Mouse (Mus musculus) stomach, postnatal 0 days (tissue): Measurements from ENCODE around the gene Ispd. TPM values are rescaled to one million over a fixed set of nuclear protein-coding genes. Genes with fewer than 3 reads are reported as not detected.

Experiments
- ATAC-seq: fragments of 200-750 bp; cut with Nextera tagmentation; 2 replicates; pipeline ENCODE4 v1.8.0; 2017; ENCODE audit not compliant: low FRiP score, low TSS enrichment
- DNase-seq: peaks from one replicate; pipeline ENCODE4 v3.0.0-alpha.2; 2016; ENCODE audit warnings: low spot score
- H3K27ac ChIP-seq: fragments of 300-500 bp; sonication (generic); replicated peaks from 2 replicates; pipeline ENCODE4 v1.5.1; 2014; ENCODE audit warnings: mild to moderate bottlenecking, control low read depth
- H3K27me3 ChIP-seq: fragments of 300-500 bp; sonication (generic); 2 replicates; pipeline ENCODE4 v1.6.1; 2014; ENCODE audit warnings: low read length; ENCODE audit not compliant: control insufficient read depth, insufficient read depth
- H3K36me3 ChIP-seq: fragments of 300-500 bp; sonication (generic); 2 replicates; pipeline ENCODE4 v1.6.1; 2014; ENCODE audit warnings: low read length, mixed read lengths; ENCODE audit not compliant: control insufficient read depth, insufficient read depth
- H3K4me1 ChIP-seq: fragments of 300-500 bp; sonication (generic); replicated peaks from 2 replicates; pipeline ENCODE4 v1.6.1; 2014; ENCODE audit warnings: antibody characterized with exemption; ENCODE audit not compliant: control insufficient read depth, insufficient read depth
- H3K4me2 ChIP-seq: fragments of 300-500 bp; sonication (generic); replicated peaks from 2 replicates; pipeline ENCODE4 v1.6.1; 2014; ENCODE audit warnings: low read depth, mild to moderate bottlenecking, control low read depth, moderate library complexity
- H3K4me3 ChIP-seq: fragments of 300-500 bp; sonication (generic); 2 replicates; pipeline ENCODE4 v1.5.1; 2014; ENCODE audit warnings: low read depth, low read length, control low read depth
- H3K9ac ChIP-seq: fragments of 300-500 bp; sonication (generic); 2 replicates; pipeline ENCODE4 v1.6.1; 2014; ENCODE audit warnings: mild to moderate bottlenecking, low read length, control low read depth, mixed read lengths
- H3K9me3 ChIP-seq: fragments of 300-500 bp; sonication (generic); 2 replicates; pipeline ENCODE4 v1.6.1; 2016; ENCODE audit warnings: low read length; ENCODE audit not compliant: control insufficient read depth
- CTCF ChIP-seq: IDR thresholded peaks from 2 replicates; pipeline ENCODE4 v1.5.1; 2016; ENCODE audit warnings: antibody characterized with exemption, low read depth, mild to moderate bottlenecking, moderate library complexity
- EP300 ChIP-seq: optimal IDR thresholded peaks from 2 replicates; pipeline ENCODE3; 2016; ENCODE audit warnings: antibody characterized with exemption
- WGBS: fragments of 180-500 bp; shearing (Covaris S2); extraction: QIAGEN DNeasy Blood & Tissue Kit; methylation state at CpG from one replicate; pipeline ENCODE4 v1.1.7; 2014; 5-methylcytosine and 5-hydroxymethylcytosine counted together
- polyA plus RNA-seq: library from polyadenylated mRNA; unstranded; fragments of >200 nt; fragmentation: Nextera tagmentation; extraction: Ambion mirVana; gene quantifications from 2 replicates; pipeline ENCODE4 v1.2.1, GENCODE M21; 2015

The Ispd gene
- polyA plus RNA-seq, 1 experiment from 2014 or later: 4.1 TPM

DNA sequence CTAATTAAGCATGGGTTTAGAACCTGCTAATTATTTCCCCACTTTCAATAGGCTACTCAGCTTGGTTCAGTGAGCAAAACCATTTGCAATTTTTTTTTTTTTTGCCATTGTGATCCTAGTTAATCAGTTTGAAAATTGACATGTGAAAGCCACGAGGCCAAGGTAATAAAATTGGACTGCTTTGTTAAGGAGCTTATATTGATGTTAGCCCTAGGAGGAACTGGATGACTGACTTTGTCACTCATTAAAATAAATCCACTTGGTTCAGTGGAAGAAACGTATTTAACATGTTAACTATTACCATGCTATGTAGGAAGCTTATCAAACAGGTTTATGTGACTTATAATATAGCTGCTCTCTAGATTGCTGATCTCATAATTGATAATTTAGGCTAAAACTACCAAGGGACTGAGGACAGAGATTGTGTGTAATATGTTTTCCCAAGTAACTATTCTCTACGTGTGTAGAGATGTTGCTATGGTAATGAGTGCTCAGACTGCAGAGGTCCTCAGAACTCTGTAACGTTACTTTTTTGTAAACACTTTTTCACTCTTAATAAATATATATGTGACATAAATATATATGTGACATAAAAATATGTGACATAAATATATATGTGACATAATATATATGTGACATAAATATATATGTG, 150.3 kb downstream of the Ispd start:
- TF ChIP-seq CTCF (no peak), EP300 (no peak)
- 67% methylated on average over 4 of the region's 4 CpGs for WGBS
- H3K27me3 ChIP-seq: no peaks in the 10 kb centered on the region
- no peak overlapping the region for H3K4me3 ChIP-seq
- no peak overlapping the region for H3K4me2 ChIP-seq
- H3K9ac ChIP-seq: no peak overlapping the region
- H3K9me3 ChIP-seq: no peaks in the 10 kb centered on the region
- DNase-seq (no peak), ATAC-seq (no peak)
- H3K4me1 ChIP-seq: no peaks in the 10 kb centered on the region
- no peaks in the 10 kb centered on the region for H3K36me3 ChIP-seq
- H3K27ac ChIP-seq: no peak overlapping the region

DNA sequence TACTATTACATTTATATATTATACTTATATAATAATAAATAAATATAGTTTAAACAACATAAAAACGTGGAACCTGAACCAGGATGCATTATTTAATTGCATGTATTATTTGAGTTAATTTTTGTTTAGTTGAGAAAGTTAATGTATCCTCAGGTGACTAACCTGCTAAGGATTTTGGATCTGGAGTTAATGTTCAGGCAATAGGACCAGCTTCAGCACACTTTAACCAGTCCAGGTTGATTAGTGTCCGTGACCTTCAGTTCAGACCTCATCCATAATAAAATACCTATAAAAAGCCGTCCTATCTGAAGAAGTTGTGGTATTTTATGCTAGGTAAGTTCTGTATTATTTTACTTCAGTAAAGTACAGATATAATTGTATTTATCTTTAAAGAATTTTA, 151.3 kb downstream of the Ispd start:
- no peak overlapping the region for H3K27ac ChIP-seq
- H3K9me3 ChIP-seq: no peaks in the 10 kb centered on the region
- H3K4me2 ChIP-seq: no peak overlapping the region
- H3K4me1 ChIP-seq: no peaks in the 10 kb centered on the region
- no peak for TF ChIP-seq CTCF
- TF ChIP-seq EP300: no peak
- 81% methylated on average over 3 of the region's 3 CpGs for WGBS
- no peak overlapping the region for H3K9ac ChIP-seq
- H3K36me3 ChIP-seq: no peaks in the 10 kb centered on the region
- no peak overlapping the region for H3K4me3 ChIP-seq
- DNase-seq: no peak
- H3K27me3 ChIP-seq: no peaks in the 10 kb centered on the region
- no peak for ATAC-seq

DNA sequence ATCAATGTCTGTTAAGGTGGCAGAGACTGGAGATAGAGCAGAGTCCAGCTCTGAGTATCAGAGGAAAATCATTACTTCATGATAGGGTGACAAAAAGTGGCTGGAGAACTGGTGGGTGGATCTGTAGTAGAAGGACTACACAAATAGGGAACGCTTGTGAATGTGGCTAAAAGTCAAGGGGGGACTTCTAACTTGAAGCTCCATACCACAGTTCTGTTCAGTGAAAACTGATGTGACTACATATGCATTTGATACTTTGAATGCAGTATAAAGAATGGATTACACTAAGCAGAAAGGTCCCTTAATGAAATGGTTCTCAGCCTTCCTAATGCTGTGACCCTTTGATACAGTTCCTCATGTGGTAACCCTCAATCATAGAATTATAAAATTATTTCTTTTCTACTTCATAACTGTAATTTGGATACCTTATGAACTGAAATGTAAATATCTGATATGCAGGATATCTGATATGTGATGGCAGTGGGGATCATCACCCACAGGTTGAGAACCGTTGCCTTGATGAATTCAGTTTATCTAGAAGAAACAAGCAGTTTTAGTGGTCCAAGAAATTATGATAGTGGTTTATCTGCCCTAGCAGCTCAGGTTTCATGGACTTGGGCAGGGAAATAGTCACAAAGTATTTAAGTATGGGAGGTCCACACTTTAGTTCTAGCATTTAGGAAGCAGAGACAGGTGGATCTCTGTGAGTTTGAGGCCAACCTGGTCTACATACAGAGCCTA, 152.1 kb downstream of the Ispd start:
- no peak overlapping the region for H3K27ac ChIP-seq
- DNase-seq: no peak
- ATAC-seq: no peak
- no peaks in the 10 kb centered on the region for H3K4me1 ChIP-seq
- no peak overlapping the region for H3K4me2 ChIP-seq
- no peak overlapping the region for H3K4me3 ChIP-seq
- H3K27me3 ChIP-seq: no peaks in the 10 kb centered on the region
- H3K36me3 ChIP-seq: no peaks in the 10 kb centered on the region
- H3K9me3 ChIP-seq: no peaks in the 10 kb centered on the region
- 85% methylated on average over 2 of the region's 2 CpGs for WGBS
- TF ChIP-seq EP300 (no peak), CTCF (no peak)
- H3K9ac ChIP-seq: no peak overlapping the region

DNA sequence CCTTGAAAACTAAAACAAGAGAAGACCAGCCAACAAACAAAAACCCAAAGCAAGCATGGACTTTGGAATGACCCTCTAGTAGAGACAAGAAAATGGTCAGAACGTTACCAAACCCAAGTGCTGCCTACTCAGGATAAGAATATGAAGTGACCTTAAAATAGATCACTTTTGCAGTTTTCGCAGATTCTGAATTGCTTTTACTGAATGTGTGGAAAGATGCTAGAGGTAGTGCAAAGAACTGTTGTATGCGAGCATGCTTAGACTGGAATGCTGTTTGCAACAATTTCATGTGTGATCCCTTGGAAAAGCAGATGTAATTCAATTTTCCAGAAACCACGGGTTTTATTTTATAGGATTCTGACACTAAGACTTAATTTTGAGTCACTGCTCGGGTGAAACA, 153.3 kb downstream of the Ispd start:
- H3K4me1 ChIP-seq: no peaks in the 10 kb centered on the region
- H3K4me3 ChIP-seq: no peak overlapping the region
- no peaks in the 10 kb centered on the region for H3K36me3 ChIP-seq
- DNase-seq (no peak), ATAC-seq (no peak)
- H3K27ac ChIP-seq: no peak overlapping the region
- no peaks in the 10 kb centered on the region for H3K9me3 ChIP-seq
- 83% methylated on average over 5 of the region's 5 CpGs for WGBS
- TF ChIP-seq EP300 (no peak), CTCF (no peak)
- H3K4me2 ChIP-seq: no peak overlapping the region
- no peak overlapping the region for H3K9ac ChIP-seq
- H3K27me3 ChIP-seq: no peaks in the 10 kb centered on the region

DNA sequence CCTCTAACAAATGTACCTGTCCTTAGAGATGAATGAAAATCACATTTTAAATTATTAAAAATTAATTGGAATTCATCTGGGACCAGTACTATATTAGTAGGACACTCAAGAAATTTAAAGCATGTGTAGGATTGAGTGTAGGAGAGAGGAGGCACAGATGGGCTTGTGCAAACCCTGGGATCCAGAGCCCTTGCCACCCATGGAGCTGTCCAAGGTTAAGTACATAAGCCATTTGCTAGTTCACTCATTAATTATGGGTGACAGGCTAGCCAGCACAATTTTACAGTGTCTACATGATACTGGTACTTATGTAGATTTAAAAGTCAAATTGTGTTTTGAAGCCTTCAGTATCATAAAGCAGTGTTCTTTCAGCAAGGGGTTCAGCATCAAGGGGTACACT, 164.1 kb downstream of the Ispd start:
- ATAC-seq: no peak
- H3K9ac ChIP-seq: no peak overlapping the region
- H3K27ac ChIP-seq: no peak overlapping the region
- no peak for DNase-seq
- no peak overlapping the region for H3K4me2 ChIP-seq
- no peaks in the 10 kb centered on the region for H3K4me1 ChIP-seq
- no peaks in the 10 kb centered on the region for H3K36me3 ChIP-seq
- H3K9me3 ChIP-seq: no peaks in the 10 kb centered on the region
- TF ChIP-seq EP300: no peak
- no peak for TF ChIP-seq CTCF
- no peak overlapping the region for H3K4me3 ChIP-seq
- no peaks in the 10 kb centered on the region for H3K27me3 ChIP-seq

DNA sequence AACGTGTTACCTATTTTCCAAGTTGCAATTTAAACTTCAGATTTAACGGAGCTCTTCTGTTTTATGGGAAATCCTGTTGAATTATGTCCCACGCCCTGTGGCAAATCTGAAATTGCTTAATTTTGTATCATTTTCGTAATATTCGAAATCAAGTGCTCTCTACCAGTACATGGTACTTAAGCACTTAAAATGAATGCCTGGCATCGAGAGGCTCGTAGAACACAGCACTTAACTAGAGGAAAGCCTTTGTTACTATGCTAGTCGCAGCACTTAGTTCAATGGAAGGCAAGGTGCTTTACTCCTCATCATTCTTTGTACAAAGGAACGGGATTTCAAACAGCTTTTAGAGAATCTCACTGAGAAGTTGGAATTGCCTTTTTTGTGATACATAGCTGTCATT, 168.2 kb downstream of the Ispd start:
- no peaks in the 10 kb centered on the region for H3K9me3 ChIP-seq
- 90% methylated on average over 9 of the region's 9 CpGs for WGBS
- no peak for ATAC-seq
- no peak overlapping the region for H3K27ac ChIP-seq
- H3K4me1 ChIP-seq: no peaks in the 10 kb centered on the region
- no peaks in the 10 kb centered on the region for H3K36me3 ChIP-seq
- no peak overlapping the region for H3K4me3 ChIP-seq
- H3K4me2 ChIP-seq: no peak overlapping the region
- no peak overlapping the region for H3K9ac ChIP-seq
- DNase-seq: no peak
- H3K27me3 ChIP-seq: no peaks in the 10 kb centered on the region
- TF ChIP-seq CTCF: no peak
- no peak for TF ChIP-seq EP300
